Mouse (Mus musculus) kidney, adult 2 months (tissue): Measurements from ENCODE around the gene Man2a1.

Experiments
- CTCF ChIP-seq: fragments of 200-500 bp; conservative IDR thresholded peaks from 2 replicates; pipeline ENCODE4 v1.5.1; 2011; ENCODE audit warnings: low read depth, mild to moderate bottlenecking, control low read depth, low read length, moderate library complexity, mixed read lengths; ENCODE audit not compliant: insufficient read depth, insufficient read length
- POLR2A ChIP-seq: fragments of 200-500 bp; IDR thresholded peaks from one replicate; pipeline ENCODE4 v1.6.1; 2011; ENCODE audit warnings: low read depth, low read length, control low read depth

- TF ChIP-seq POLR2A (no peak), CTCF (no peak)
Measured at GRCm38 (mm10) chr17:64553358-64553757, 47.2 kb upstream of the Man2a1 start.
